Mouse (Mus musculus): ENCODE data around the gene Ttyh2. TPM values are rescaled to one million over a fixed set of nuclear protein-coding genes. Genes with fewer than 3 reads are reported as not detected.
A peak's percentile ranks its signal among the peaks of the same experiment; 100 is the strongest.
"Not testable (repeated sequence)": the region's sequence is repeated elsewhere in the genome, so short reads cannot be mapped to it uniquely, and the experiment has no call there.

Gene Ttyh2
- polyA plus RNA-seq, 1 experiment from 2014 or later, result 22.1 TPM

DNA sequence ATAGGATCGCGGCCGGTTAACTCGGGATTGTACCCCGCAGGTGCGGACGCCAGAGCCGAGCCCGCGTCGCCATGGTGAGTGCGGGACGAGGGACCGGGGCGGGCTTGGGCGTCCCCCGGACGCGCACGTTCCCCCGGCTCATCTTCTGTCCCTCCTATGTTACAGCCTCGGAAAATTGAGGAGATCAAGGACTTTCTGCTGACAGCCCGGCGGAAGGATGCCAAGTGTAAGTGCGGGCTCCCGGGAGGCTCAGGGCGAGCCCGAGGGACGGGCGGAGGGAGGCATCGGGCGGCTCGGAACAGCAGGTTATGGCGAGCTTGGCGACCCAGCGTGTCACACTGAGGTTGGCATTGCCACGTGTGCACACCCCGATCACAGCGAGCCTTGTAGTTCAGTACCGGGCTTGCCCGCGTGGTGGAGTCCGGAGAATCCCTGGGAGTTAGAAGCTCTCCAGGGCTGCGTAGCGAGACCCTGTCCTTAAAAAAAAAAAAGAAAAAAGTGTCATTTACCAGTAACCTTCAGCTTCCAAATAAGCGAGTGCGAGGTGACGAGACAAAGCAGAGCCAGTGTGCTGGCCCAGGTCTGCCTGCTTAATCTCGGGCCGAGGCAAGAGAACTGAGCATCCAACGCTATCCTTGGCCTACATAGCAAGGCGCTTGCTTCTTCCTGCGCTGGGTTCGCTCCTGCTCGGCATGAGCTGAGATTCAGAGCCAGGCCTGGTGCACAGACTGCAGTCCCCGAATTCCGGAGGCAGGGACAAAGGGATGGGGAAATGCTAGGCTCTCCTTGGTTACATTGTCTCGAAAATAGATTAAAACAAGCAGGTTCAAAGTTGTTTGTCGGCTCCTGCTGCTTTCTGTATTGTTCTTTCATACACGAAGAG, 6.2 kb upstream of the Ttyh2 start:
- no peak for TF ChIP-seq CTCF (IDR thresholded peaks at IDR 0.05)
- peaks cover 5% of the 10 kb centered on the region for H3K27me3 ChIP-seq
- ChIA-PET CTCF (interaction anchor here (0.9 to 1.8 kb wide), 3 partner anchors 16 to 127 kb away, joined by 3 to 4 read pairs (median 4); partner anchors contain the start of gene Btbd17), POLR2A (interaction anchor here (0.8 to 1.2 kb wide), 2 partner anchors 56 to 119 kb away, joined by 3 to 6 read pairs; no protein-coding TSS in a partner anchor)
- in situ Hi-C loops (cut with MboI; ENCODE audit: low pct_unique_long_range_greater_than_20kb), result loop anchor here (25.0 kb wide), 1 partner anchor 957 kb away; the partner anchor contains the start of gene Cpsf4l
- ATAC-seq (peak; percentile 57), DNase-seq (ENCODE audit: low read depth, low spot score) (no peak)

- no peak for DNase-seq (ENCODE audit: low read depth, low spot score)
- no peak for TF ChIP-seq CTCF (IDR thresholded peaks at IDR 0.05)
- POLR2A ChIA-PET, result interaction anchor here (0.8 to 1.2 kb wide), 2 partner anchors 55 to 119 kb away, joined by 3 to 6 read pairs; no protein-coding TSS in a partner anchor
- CTCF ChIA-PET, result interaction anchor here (0.9 to 1.8 kb wide), 2 partner anchors 18 to 126 kb away, joined by 3 to 4 read pairs; partner anchors contain the start of gene Btbd17
- in situ Hi-C loops (cut with MboI; ENCODE audit: low pct_unique_long_range_greater_than_20kb), result loop anchor here (5.0 to 25.0 kb wide), 3 partner anchors 63 to 957 kb away; partner anchors contain the start of genes Btbd17, Cpsf4l and Gpr142
- H3K27me3 ChIP-seq, result no peaks in the 10 kb centered on the region
- ATAC-seq, result no peak
These were observed 5.5 kb upstream of the Ttyh2 start for GRCm38 (mm10) chr11:114669651-114670168.

GRCm38 (mm10) chr11:114671147-114671546, 4.1 kb upstream of the Ttyh2 start:
- ATAC-seq, result no peak
- TF ChIP-seq CTCF (IDR thresholded peaks at IDR 0.05), result no peak
- POLR2A ChIA-PET, result no interaction called here
- no peak for DNase-seq (ENCODE audit: low read depth, low spot score)
- H3K27me3 ChIP-seq, result no peaks in the 10 kb centered on the region
- CTCF ChIA-PET, result no interaction called here
- in situ Hi-C loops (cut with MboI; ENCODE audit: low pct_unique_long_range_greater_than_20kb), result loop anchor here (5.0 to 25.0 kb wide), 3 partner anchors 61 to 959 kb away; partner anchors contain the start of genes Btbd17, Cpsf4l and Gpr142

GRCm38 (mm10) chr11:114672794-114673718, 2.2 kb upstream of the Ttyh2 start:
- ATAC-seq (peak; percentile 17), DNase-seq (ENCODE audit: low read depth, low spot score) (no peak)
- in situ Hi-C loops (cut with MboI; ENCODE audit: low pct_unique_long_range_greater_than_20kb), result loop anchor here (5.0 to 25.0 kb wide), 3 partner anchors 59 to 961 kb away; partner anchors contain the start of genes Btbd17, Cpsf4l and Gpr142
- H3K27me3 ChIP-seq, result no peaks in the 10 kb centered on the region
- ChIA-PET CTCF (interaction anchor here (0.7 to 2.0 kb wide), 5 partner anchors 15 to 70 kb away, joined by 3 to 6 read pairs (median 3); no protein-coding TSS in a partner anchor), POLR2A (no interaction called here)
- TF ChIP-seq CTCF (IDR thresholded peaks at IDR 0.05), result no peak

GRCm38 (mm10) chr11:114673719-114674050, 1.5 kb upstream of the Ttyh2 start:
- ChIA-PET POLR2A (no interaction called here), CTCF (interaction anchor here (1.3 to 2.0 kb wide), 2 partner anchors 14 to 52 kb away, joined by 3 to 6 read pairs; no protein-coding TSS in a partner anchor)
- TF ChIP-seq CTCF (IDR thresholded peaks at IDR 0.05), result no peak
- ATAC-seq, result no peak
- H3K27me3 ChIP-seq, result no peaks in the 10 kb centered on the region
- in situ Hi-C loops (cut with MboI; ENCODE audit: low pct_unique_long_range_greater_than_20kb), result loop anchor here (5.0 to 25.0 kb wide), 3 partner anchors 59 to 961 kb away; partner anchors contain the start of genes Btbd17, Cpsf4l and Gpr142
- no peak for DNase-seq (ENCODE audit: low read depth, low spot score)

GRCm38 (mm10) chr11:114674180-114674579, 1.1 kb upstream of the Ttyh2 start:
- POLR2A ChIA-PET, result interaction anchor here (0.8 kb wide), 1 partner anchor 49 kb away, joined by 3 read pairs; no protein-coding TSS in a partner anchor
- ATAC-seq, result no peak

GRCm38 (mm10) chr11:114674796-114675195, 435 bp upstream of the Ttyh2 start:
- H3K27me3 ChIP-seq; DNase-seq (ENCODE audit: low read depth, low spot score); ATAC-seq: not testable (repeated sequence)
- in situ Hi-C loops (cut with MboI; ENCODE audit: low pct_unique_long_range_greater_than_20kb), result loop anchor here (5.0 to 25.0 kb wide), 3 partner anchors 58 to 962 kb away; partner anchors contain the start of genes Btbd17, Cpsf4l and Gpr142
- CTCF ChIA-PET, result interaction anchor here (2.0 kb wide), 1 partner anchor 13 kb away, joined by 6 read pairs; no protein-coding TSS in a partner anchor
- POLR2A ChIA-PET, result interaction anchor here (0.8 kb wide), 1 partner anchor 49 kb away, joined by 3 read pairs; no protein-coding TSS in a partner anchor

More at GRCm38 (mm10) chr11:114674180-114674579, 1.1 kb upstream of the Ttyh2 start:
- no peaks in the 10 kb centered on the region for H3K27me3 ChIP-seq
- in situ Hi-C loops (cut with MboI; ENCODE audit: low pct_unique_long_range_greater_than_20kb), result loop anchor here (5.0 to 25.0 kb wide), 3 partner anchors 58 to 962 kb away; partner anchors contain the start of genes Btbd17, Cpsf4l and Gpr142
- no peak for DNase-seq (ENCODE audit: low read depth, low spot score)
- CTCF ChIA-PET, result interaction anchor here (1.3 to 2.0 kb wide), 2 partner anchors 14 to 52 kb away, joined by 3 to 6 read pairs; no protein-coding TSS in a partner anchor
- TF ChIP-seq CTCF (IDR thresholded peaks at IDR 0.05), result no peak

DNA sequence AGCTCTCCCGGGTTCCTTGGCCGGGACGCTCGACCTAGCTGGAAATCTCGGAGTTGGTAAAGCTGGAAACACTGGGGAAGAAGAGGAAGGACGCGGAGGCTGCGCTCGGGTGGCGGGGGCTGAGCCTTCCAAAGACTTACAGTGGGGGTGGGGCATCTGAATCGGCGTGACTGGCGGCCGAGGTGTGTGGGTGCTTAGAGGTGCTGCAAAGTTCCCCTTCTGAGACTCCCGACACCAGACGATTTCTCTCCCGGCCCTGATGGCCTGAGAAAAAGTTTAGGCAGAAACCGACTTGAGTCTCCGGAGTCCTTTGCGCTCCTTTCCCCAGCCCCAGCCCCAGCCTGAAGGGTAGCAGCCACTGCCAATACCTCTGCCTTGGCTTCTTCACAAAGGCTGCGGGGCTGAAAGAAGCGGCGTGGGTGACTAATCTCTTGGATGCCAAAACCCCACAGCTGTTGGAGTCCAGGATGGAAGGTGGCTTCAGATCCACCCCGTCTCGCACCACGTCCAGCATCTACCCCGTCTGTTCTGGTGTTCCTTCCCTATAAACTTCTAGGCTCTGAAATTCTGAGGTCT, 683 bp downstream of the Ttyh2 start:
- in situ Hi-C loops (cut with MboI; ENCODE audit: low pct_unique_long_range_greater_than_20kb), result no loop called here
- CTCF ChIA-PET, result interaction anchor here (1.2 kb wide), 1 partner anchor 12 kb away, joined by 3 read pairs; no protein-coding TSS in a partner anchor
- POLR2A ChIA-PET, result no interaction called here
- ATAC-seq (no peak), DNase-seq (ENCODE audit: low read depth, low spot score) (no peak)
- no peak for TF ChIP-seq CTCF (IDR thresholded peaks at IDR 0.05)
- H3K27me3 ChIP-seq, result no peaks in the 10 kb centered on the region

DNA sequence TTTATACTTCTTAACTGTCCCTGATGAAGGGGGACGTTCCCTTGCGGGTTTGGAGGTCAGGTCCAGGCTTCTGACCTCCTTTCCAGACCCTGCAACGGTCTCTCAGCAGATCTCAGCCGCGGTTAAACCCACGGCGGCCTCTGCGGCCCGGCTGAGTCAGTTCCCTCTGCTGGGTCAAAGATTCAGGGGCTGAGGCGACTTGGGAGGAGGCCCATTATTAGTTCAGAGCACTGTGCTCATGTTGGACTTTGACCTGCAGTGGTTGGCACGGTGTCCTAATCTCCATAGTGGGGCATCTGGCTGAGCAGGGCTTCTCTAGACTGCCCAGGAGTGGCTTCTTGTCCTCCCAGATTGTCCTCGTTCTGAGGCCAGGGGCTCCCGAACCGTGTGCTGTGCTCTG, 1.2 kb downstream of the Ttyh2 start:
- DNase-seq (ENCODE audit: low read depth, low spot score) (no peak), ATAC-seq (no peak)
- POLR2A ChIA-PET, result no interaction called here
- CTCF ChIA-PET, result interaction anchor here (1.2 kb wide), 1 partner anchor 11 kb away, joined by 3 read pairs; no protein-coding TSS in a partner anchor
- TF ChIP-seq CTCF (IDR thresholded peaks at IDR 0.05), result no peak
- H3K27me3 ChIP-seq, result no peaks in the 10 kb centered on the region
- in situ Hi-C loops (cut with MboI; ENCODE audit: low pct_unique_long_range_greater_than_20kb), result no loop called here

All from Patski (cell line).